Mouse (Mus musculus): ENCODE measurements around the gene Gm20388.
"Not testable (repeated sequence)": the region's sequence is repeated elsewhere in the genome, so short reads cannot be mapped to it uniquely, and the experiment has no call there.

Gene Gm20388

DNA sequence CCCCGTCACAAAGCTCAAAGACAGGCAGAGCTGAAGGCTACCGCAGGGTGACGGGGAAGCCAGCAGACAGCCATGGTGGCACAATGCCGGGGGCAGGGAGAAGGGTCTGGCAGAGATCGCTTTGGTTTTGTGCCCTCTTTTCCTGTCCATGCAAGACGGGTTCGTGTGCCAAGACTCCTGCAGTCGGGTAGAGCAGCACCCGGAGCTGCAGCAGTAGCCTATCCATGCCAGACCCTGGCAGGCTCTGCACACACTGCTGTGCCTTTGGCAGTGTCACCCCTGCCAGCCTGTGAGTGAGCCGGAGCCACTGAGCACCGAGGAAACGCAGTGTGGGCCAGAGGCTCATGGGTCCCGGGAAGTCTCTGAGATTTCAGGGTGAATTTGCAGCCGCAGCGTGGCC lies 1363.0 kb downstream of the Gm20388 start:
- in situ Hi-C loops (cut with MboI): no loop called here

GRCm38 (mm10) chr8:121280414-121280813 lies 1369.8 kb downstream of the Gm20388 start:
- in situ Hi-C loops (cut with MboI): no loop called here

DNA sequence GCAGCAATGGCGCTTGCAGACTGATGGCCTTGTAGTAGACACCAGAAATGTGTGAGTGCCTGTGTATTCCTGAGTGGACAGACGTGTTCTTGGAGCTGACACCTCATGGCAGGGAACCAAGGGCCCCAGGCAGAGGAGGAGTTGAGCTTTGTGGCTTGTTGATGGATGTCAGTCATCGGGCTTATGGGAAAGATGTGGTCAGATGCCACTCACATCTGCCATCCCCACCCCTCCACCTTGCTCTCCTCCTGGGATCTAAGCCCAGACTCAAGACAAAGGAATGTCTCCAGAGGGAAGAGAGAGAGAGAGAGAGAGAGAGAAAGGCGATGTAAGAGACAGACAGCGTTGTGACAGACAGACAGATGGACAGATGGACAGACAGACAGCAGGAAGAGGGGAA lies 1378.7 kb downstream of the Gm20388 start:
- in situ Hi-C loops (cut with MboI): no loop called here

GRCm38 (mm10) chr8:121290547-121290946 lies 1379.9 kb downstream of the Gm20388 start:
- in situ Hi-C loops (cut with MboI): no loop called here

DNA sequence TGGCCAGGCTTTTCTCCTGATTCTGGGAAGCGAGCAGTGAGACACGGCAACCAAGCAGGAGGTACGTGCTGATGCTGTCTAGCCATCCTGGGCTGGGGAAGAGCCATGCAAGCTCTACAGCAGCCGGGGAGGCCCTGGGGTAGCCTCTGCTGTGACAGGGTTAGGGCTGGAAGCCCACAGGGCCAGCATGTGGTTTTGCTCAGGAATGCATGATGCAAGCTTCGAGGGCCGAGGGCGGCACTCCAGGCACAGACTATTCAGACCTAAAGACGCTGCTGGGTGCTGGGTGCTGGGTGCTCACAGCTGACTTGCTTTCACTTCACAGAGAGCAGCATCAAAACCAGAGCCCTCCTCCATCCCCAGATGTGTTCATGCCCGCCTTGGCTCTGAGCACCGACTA lies 1382.8 kb downstream of the Gm20388 start:
- in situ Hi-C loops (cut with MboI): no loop called here

DNA sequence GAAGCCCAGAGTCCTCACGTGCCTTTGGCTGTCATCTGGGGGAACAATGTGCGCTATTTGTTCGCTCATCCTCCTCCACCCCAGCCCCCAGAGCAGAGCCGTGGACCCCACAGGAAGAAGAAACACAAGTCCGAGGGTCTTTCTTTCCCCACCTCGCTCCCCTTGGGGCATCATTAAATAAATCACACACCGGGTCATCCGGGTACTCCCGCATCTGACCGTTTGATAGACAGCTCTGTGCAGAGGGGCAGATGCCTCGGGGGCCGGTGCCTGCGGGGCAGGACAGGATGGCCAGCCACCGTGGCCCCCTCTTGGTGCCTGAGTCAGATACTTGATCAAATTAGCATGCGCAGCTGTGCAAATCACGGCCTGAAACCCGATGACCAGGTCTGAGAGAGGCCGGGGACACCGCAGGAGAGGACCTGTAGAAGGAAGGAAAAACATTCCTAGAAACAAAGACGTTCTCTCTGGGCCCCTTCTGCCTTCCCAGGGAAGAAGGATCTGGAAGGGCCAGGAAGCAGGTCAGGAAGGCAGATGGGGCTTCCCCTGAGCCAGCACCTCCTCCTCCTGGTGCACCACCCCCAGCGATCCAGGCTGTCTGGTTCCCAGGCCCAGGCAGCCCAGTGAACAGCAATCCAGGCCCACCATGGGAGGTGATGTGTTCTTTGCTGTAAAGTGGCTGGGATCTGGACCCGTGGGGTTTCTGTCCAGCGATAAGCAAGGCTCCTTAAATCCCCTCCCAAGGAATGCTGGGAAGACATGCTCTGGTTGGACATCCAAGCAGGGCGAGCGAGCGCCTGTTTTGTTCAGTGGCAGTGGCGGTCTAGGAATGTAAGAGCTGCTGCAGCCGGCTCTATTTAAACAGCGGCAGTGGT lies 1383.8 kb downstream of the Gm20388 start:
- in situ Hi-C loops (cut with MboI): no loop called here

- in situ Hi-C loops (cut with MboI): no loop called here
These were observed 1385.4 kb downstream of the Gm20388 start for GRCm38 (mm10) chr8:121296082-121296481.

DNA sequence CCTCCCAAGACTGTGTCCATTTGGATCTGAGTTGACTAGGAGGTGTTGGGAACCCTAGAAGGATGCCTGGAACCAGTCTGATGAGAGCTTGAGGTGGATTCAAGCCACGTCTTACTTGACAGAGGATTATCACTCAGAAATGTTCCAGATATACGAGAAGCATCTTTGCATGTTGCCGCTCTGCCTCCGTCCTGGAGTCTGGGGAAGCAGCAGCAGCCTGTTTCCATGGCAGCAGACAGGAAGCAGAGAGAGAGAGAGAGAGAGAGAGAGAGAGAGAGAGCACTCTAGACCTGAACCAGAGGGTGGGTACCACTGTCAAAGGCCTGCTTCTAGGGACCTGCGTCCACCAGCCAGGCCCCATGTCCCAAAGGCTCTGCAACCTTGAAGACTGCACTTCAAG lies 1386.0 kb downstream of the Gm20388 start:
- in situ Hi-C loops (cut with MboI): no loop called here

DNA sequence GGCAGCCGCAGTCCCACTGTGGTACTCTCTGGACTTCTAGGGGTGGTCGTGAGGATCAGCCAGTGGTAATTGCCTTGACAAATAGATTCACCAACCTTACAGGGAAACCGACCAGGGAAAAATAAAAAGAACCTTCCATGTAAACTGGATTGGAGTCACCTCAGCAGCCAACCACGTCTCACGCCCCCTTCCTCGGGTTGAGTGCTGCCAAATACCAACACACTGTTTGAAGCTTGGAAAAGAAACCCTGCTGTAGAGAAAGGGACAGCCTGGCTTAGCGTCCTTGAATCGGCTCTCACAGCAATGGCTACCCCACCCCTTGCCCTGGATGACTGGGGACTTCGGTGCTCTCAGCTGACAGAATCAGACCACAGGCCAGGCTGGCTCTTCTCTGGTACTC lies 1386.7 kb downstream of the Gm20388 start:
- in situ Hi-C loops (cut with MboI): no loop called here

DNA sequence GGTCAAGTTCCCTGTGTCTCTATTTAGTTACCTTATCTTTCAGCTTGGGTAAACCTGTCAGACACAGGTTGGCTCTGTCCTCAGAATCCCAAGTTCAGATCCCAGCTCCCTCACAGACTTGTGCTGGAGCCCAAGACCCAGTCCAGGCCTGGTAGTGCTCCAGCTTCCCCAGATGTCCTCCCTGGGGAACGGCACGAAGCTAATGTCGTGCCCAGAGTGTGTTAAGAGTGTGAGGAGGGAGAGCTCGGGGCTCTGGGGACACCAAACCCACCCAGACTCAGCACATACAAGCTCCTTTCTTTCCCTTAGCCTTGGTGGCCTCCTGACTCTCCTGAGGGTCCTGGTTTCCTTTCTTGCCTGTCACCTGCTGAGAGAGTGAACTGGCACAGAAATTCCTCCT lies 1389.4 kb downstream of the Gm20388 start:
- in situ Hi-C loops (cut with MboI): no loop called here

- in situ Hi-C loops (cut with MboI): no loop called here
These were observed 1390.1 kb downstream of the Gm20388 start for GRCm38 (mm10) chr8:121300501-121301411.

DNA sequence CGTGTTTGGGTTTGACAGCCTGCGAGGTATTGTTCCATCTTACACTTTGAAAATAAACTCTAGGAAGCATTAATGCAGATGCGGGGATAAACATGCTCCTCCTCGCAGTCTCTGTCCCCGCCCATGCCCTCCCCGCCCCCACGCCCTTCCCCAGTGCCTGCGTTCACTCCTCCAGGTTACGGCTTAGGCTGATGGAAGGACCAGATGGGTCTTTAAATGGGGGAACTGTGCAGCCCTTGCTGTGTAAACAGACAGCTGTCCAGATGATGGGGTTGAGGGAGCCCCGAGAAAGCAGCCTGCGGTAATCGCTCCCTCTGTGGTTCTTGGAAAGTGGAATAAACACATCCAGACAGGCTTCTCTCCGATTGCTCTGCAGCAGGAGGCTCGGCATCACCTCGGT lies 1390.8 kb downstream of the Gm20388 start:
- in situ Hi-C loops (cut with MboI): no loop called here

DNA sequence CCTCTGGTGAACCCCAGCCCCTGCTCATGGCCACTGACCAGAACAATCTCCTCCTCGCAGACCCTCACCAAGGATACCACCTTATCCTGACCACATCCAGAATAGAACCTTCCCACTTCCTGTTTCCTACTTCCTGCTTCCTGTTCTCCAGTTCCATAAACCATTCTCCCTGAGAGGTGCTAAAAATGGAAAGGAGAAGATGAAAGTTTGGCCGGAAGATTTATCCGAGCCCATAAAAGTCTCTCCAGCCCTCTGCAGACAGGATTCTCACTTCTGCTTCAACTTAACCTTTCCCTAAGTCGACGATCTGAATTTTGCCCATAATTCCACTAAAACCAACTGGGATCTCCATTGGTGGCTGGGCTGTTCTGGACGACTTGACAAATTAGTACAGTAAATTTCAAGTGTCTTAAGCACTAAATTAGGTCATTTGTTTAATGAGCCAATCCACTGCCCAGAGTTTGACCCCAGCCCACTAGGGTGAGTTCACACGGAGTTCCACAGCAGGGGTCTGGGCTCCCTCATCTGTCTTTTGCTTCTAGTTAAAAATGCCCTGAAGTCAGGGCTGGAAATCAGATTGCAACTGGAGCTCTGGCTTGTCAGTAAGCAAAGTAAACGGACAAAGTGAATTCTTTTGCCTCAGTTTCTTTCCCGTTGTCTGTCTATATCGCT lies 1391.5 kb downstream of the Gm20388 start:
- in situ Hi-C loops (cut with MboI): no loop called here

DNA sequence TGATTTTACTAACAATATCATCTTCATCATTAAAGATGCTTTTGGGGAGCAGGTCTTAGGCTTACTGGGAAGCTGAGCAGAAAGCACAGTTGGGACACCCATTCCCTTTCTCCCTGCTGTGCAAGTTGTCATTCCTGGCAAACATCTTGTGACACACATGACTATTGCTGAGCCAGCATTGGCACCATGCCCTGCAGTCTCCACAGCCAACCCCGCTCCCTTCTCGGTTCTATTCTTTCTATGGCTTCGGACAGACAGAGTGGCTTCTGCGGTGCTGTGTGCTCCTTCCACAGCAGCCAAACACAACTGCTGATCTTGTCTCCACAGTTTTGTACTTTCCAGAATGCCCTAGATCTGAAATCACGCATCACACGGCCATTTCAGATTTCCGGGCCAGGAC lies 1397.1 kb downstream of the Gm20388 start:
- in situ Hi-C loops (cut with MboI): no loop called here

- in situ Hi-C loops (cut with MboI): no loop called here
These were observed 1400.6 kb downstream of the Gm20388 start for GRCm38 (mm10) chr8:121310976-121311819.

DNA sequence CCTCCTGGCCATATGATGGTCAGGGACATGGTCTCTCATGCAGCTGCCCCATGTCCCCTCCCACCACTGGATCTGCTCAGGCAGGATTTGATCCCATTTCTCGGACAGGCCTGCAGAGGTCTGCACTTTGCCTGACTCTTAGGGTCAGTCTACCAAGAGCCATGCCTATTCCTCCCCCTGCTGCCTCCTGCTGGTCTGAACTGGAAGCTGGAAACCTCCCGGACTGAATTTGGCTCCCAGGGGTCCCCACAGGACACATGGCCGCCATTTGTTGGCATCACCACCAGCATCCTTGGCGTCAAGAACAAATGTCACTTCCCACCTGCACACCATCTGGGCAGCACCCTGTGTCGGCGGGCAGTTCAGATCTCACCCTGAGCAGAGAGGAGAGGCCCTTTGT lies 1402.8 kb downstream of the Gm20388 start:
- in situ Hi-C loops (cut with MboI): no loop called here

DNA sequence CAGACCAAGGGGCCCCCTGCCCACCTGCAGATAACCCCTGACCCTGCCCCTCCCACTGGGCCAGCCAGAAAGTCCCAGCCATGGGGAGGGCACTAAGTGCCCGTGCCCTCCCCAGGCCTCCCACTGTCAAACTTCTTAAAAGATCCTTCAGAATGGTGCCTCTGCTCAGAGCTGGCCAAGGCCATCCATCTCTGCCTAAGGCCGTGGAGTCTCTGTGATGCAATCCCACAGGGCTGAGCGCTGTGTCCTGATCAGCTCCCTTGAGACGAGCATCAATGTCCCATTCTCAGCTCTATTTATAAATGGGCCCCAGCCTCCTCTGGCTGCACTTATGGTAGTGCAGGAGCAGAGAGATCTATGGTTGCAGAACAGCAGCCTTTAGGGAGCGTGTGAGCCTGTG lies 1403.4 kb downstream of the Gm20388 start:
- in situ Hi-C loops (cut with MboI): no loop called here

- in situ Hi-C loops (cut with MboI): no loop called here
These were observed 1404.9 kb downstream of the Gm20388 start for GRCm38 (mm10) chr8:121315569-121315968.

- in situ Hi-C loops (cut with MboI): no loop called here
These were observed 1405.4 kb downstream of the Gm20388 start for GRCm38 (mm10) chr8:121316009-121316408.

DNA sequence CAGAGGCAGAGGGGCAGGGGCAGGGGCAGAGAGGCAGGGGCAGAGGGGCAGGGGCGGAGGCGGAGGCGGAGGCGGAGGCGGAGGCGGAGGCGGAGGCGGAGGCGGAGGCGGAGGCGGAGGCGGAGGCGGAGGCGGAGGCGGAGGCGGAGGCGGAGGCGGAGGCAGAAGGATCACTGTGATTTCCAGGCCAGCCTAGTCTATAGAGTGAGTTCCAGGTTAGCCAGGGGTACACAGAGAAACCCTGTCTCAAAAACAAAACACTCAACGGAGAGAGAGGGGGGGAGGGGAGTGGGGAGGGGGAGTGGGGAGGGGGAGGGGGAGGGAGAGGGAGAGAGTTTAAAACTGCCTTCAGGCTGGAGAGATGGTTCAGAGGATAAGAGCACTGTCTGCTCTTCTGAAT lies 1408.1 kb downstream of the Gm20388 start:
- in situ Hi-C loops (cut with MboI): not testable (repeated sequence)

DNA sequence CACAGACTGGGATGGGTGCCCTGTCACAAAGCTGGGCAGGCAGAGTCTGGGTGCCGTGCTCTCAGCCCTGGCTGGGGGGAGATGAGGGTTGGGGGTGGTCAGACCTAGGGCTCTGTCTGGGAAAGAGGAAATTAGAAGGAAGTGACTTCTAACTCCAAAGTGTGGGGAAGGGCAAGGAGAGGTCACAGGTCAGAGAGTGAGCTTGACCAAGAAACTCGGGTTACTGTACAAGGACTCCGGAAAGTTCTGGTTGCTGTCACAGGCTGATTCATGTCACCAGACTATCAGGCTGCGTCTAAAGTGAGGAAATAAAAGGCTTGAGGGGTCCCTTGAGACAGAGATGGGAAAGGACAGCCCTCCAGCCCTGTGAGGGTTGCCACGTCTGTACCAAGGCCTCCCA lies 1408.8 kb downstream of the Gm20388 start:
- in situ Hi-C loops (cut with MboI): no loop called here
